Mouse (Mus musculus): Measurements from ENCODE around the gene Cmtm5.
"Not testable (repeated sequence)": the region's sequence is repeated elsewhere in the genome, so short reads cannot be mapped to it uniquely, and the experiment has no call there.

Cmtm5 gene

DNA sequence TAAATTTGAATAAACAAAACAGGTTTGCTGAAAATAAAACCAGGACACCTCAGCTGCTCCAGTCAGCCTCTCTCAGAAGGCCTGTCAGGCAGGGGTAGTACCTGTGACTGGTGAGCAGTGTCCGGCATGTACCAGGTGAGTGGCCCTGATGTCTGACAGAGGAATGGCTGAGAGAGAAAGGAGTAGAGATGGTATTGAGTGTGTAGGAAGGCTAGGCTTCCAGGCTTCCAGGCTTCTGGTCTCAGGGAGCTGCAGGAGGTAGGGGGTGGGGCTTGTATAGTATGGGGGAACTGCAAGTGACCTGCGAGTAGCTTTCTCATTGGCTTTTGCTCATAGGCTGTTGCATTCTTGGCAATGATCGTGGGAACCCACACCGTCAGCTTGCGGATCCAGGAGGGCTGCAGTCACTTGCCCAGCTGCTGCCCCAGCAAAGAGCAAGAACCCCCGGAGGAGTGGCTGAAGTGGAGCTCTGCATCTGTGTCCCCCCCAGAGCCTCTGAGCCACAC lies 3.4 kb upstream of the Cmtm5 start, which contains the start of gene Il25:
Il25 (plus strand) TSS at position 51 of the 506 bp plus-strand sequence.
- DNase-seq (ENCODE audit: low read depth) = no peak

DNA sequence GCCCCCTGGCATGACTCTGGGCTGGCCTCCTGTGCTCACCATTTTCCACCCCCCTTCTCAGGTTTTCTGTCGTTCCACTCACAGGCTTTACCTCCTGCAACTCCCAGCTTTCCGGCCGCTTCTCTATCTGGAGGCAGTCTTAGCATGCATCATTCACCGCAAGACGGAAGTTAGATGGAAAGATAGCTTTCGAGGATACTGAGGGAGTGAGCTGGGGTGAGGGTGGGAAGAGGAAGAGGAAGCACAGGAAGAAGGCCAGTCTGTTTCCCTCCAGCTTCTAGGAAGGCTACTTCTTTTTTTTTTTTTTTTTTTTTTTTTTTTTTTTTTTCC lies 735 bp downstream of the Cmtm5 start:
- DNase-seq (ENCODE audit: low read depth) = no peak

DNA sequence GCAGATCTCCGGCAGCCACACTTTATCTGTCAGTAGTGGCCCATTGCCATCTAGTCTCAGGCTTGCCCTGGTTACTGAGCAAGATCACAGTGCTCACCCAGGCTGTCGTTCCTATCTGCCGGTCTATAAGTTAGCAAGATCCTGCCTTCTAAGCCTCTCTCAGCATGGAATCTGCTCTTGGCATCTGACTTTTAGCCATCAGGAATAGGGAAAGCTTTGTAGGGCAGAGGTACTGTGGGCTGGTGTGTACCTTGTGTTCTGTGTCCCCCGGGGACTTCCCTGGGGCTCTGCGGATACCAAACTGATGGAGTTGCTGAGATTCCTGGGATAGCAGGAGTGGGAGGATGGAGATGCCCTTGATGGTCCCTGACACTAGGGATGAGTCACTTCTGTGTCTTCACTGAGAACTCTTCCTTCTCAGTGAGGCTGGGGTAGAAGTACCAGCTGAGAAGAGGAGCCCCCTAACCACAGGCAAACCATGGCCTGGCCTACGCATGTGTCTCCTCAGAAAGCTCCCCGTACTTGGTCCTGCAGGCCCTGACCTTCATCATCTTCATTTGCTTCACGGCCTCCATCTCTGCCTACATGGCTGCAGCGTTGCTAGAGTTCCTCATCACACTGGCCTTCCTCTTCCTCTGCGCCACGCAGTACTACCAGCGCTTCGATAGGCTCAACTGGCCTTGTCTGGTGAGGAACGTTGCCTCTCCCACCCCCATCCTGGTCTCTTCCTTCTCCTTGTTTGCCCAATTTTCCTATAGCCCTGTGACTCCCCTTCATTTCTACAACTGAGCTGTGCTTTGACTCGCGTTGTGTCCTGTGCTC lies 1.5 kb downstream of the Cmtm5 start:
- no peak for DNase-seq (ENCODE audit: low read depth)

GRCm38 (mm10) chr14:54938431-54939219 lies 2.6 kb downstream of the Cmtm5 start:
- DNase-seq (ENCODE audit: low read depth) = no peak

DNA sequence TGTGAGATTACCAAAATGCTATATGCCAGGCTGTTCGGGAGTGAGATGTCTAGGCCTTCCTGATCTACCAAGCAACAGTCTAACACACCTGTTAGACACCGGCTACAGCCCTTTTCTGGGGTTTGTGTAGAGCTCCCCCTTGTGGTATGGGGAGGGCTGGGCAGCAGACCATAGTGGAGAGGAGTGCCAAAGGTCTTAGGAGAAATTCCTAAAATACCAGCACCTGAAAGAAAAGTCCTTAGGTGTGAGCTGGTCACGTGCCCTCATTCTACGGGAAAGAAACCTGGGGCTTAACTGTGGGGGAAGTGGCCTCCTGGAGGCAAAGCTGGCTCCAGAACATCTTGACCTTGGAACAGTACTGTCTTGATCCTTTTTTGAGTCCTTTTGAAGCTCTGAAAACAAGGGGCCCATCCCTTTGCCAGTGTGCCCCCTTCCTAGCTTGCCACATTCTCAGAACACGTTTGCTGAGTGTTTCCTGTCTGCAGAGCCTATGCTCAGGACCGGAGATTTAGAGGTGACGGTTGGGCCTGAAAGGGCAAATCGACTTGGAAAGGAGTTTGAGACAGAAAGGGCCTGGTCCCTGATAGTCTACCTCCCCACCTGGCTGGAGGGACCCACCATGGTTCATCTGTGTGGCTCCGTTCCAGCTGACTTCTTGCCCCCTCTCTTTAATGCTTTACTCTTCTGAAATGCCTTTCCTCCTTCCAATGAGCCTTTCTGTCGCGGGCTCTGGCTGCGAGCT lies 3.5 kb downstream of the Cmtm5 start:
- peak; percentile 50 for DNase-seq (ENCODE audit: low read depth)

GRCm38 (mm10) chr14:54940176-54940530 lies 4.1 kb downstream of the Cmtm5 start:
- no peak for DNase-seq (ENCODE audit: low read depth)

GRCm38 (mm10) chr14:54941024-54941978 lies 5.2 kb downstream of the Cmtm5 start:
- DNase-seq (ENCODE audit: low read depth) = no peak

DNA sequence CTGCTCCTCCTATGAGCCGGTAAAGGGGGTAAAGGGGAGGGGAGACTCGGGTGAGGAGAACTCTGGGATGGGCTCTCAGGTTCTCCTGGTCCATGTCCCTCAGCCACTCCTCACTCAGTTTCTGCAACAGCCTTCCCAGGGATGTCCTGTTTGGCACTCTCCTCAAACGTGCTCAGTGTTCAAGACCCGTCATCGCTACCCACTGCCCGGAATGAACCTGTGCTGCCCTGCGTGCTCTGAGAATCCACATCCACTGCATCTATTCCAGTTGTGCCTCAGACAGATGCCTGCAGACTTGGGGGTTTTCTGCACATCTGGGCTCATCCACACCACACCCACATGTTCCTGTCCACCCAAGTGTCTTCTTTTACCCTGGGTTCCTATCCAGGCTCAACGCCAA lies 6.4 kb downstream of the Cmtm5 start:
- no peak for DNase-seq (ENCODE audit: low read depth)

GRCm38 (mm10) chr14:54943971-54944370 lies 7.9 kb downstream of the Cmtm5 start:
- DNase-seq (ENCODE audit: low read depth) = no peak

DNA sequence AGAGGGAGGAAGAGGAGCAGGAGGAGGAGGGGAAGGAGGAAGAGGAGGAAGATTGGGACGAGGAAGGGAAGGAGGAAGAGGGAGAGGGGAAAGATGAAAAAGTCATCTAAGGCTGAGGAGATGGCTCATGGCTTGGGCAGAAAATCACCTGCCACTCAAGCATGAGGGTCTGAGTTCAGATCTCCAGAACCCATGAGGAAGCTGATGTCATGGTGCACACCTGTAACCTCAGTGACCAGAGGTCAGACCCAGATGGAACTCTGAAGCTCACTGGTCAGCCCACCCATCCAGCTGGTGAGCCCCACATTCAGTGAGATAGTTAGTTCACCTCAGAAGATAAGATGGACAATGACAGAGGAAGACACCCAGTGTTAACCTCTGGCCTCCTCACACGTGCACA lies 8.9 kb downstream of the Cmtm5 start:
- no peak for DNase-seq (ENCODE audit: low read depth)

DNA sequence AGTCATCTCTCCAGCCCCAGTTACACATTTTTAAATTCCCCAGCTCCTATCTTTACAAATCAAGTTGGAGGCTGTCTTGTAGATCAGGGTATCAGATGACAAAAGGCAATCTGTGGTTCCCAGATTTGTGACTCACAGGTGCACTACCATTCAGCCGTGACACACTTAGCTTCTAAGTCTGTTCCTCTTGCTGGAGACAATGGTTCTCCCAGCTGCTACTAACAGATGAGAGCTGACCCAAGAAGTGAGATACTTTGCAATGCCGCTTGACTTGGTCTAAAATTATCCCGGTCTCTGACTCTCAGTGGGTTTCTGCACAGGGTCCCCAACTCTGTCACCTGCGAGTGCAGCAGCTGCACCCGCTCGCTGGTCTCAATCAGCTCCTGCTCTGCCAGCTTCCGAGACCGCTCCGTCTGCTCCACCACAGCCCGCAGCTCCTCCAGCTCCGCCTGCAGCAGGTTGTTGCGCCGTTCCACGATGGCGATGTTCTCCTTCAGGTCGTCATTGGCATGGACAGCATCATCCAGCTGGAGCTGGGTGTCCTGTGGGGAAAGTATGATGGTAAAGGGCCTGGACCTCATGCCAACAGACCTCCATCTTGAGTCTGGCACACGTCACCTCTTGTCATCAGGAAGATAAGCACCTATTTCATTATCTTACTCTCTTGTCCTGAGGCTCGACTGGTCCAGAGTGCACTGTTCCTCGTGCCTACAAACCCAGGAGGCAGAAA lies 10.1 kb downstream of the Cmtm5 start:
- DNase-seq (ENCODE audit: low read depth) = no peak

GRCm38 (mm10) chr14:54947008-54947407 lies 10.9 kb downstream of the Cmtm5 start:
- not testable (repeated sequence) for DNase-seq (ENCODE audit: low read depth)

DNA sequence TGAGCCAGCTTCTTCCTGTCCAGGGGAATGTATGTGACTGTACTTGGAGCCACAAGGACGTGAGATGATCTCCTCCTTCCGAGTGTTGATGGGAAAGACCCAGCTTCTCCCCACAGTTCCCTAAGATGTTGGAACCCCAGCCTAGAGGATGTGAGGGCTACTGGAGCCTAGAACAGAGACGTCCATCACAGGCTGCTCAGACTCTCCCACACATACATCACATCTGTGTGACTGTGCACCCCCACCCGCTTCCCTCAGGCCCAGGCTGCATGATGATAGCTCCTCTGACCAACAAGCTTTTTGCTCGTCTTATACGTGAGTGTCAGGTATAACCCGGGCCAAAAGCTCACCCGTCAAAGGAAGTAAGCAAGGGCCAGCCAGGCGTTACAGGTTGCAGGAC lies 12.7 kb downstream of the Cmtm5 start:
- DNase-seq (ENCODE audit: low read depth) = no peak

- no peak for DNase-seq (ENCODE audit: low read depth)
Measured at GRCm38 (mm10) chr14:54950493-54950892, 14.4 kb downstream of the Cmtm5 start.

- no peak for DNase-seq (ENCODE audit: low read depth)
Measured at GRCm38 (mm10) chr14:54951587-54951986, 15.5 kb downstream of the Cmtm5 start.

GRCm38 (mm10) chr14:54953664-54954206 lies 17.7 kb downstream of the Cmtm5 start:
- no peak for DNase-seq (ENCODE audit: low read depth)

GRCm38 (mm10) chr14:54954474-54954873 lies 18.4 kb downstream of the Cmtm5 start:
- no peak for DNase-seq (ENCODE audit: low read depth)

GRCm38 (mm10) chr14:54955481-54955880 lies 19.4 kb downstream of the Cmtm5 start:
- DNase-seq (ENCODE audit: low read depth) = no peak

DNA sequence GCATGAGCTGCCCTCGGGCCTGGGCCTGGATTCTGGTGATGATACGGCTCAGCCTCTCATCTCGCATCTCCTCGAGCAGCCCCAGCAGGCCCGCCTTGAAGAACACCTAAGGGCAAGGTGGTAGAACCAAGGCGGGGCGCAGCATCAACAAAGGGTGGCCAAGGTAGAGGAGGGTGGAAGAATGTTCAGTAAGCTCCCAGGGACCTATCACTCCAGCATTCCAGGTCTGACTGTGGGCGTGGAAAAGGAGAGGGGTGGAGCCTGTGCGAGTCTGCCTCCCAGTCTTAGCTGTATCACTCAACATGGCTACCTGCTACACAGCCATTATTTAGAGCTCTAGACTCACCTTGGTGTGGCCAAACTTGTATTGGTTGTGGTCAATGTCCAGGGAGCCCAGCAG lies 20.5 kb downstream of the Cmtm5 start:
- no peak for DNase-seq (ENCODE audit: low read depth)

- DNase-seq (ENCODE audit: low read depth) = no peak
Measured at GRCm38 (mm10) chr14:54958503-54958902, 22.4 kb downstream of the Cmtm5 start.
